Mouse (Mus musculus): ENCODE data around the gene Ncoa6.
A peak's percentile ranks its signal among the peaks of the same experiment; 100 is the strongest.

Gene Ncoa6

GRCm38 (mm10) chr2:155436445-155436844, 37.2 kb downstream of the Ncoa6 start:
- DNase-seq: no peak

- DNase-seq: no peak
Measured at GRCm38 (mm10) chr2:155420911-155421310, 52.8 kb downstream of the Ncoa6 start.

- DNase-seq: no peak
Measured at GRCm38 (mm10) chr2:155404635-155405034, 69.1 kb downstream of the Ncoa6 start.

GRCm38 (mm10) chr2:155401926-155402325, 71.8 kb downstream of the Ncoa6 start:
- no peak for DNase-seq

- DNase-seq: no peak
Measured at GRCm38 (mm10) chr2:155400276-155400675, 73.4 kb downstream of the Ncoa6 start.

GRCm38 (mm10) chr2:155394586-155394985, 79.1 kb downstream of the Ncoa6 start:
- DNase-seq: no peak

- DNase-seq: no peak
Measured at GRCm38 (mm10) chr2:155388573-155388972, 85.1 kb downstream of the Ncoa6 start.

- peak in 1 of 2 experiments; percentile 10 for DNase-seq
Measured at GRCm38 (mm10) chr2:155387052-155387451, 86.6 kb downstream of the Ncoa6 start.

- peak; percentile 18 to 23 for DNase-seq
Measured at GRCm38 (mm10) chr2:155386534-155386899, 87.2 kb downstream of the Ncoa6 start.

- peak; percentile 6 to 18 for DNase-seq
Measured at GRCm38 (mm10) chr2:155385731-155386533, 87.8 kb downstream of the Ncoa6 start.

- peak; percentile 89 to 91 for DNase-seq
Measured at GRCm38 (mm10) chr2:155385090-155385489, 88.6 kb downstream of the Ncoa6 start.

GRCm38 (mm10) chr2:155382791-155383438, 90.8 kb downstream of the Ncoa6 start:
- peak; percentile 14 to 51 for DNase-seq

GRCm38 (mm10) chr2:155382332-155382700, 91.4 kb downstream of the Ncoa6 start:
- DNase-seq: no peak

GRCm38 (mm10) chr2:155381643-155382331, 91.9 kb downstream of the Ncoa6 start:
- DNase-seq: peak; percentile 98

GRCm38 (mm10) chr2:155381060-155381437, 92.6 kb downstream of the Ncoa6 start:
- peak in 1 of 2 experiments; percentile 11 for DNase-seq

- DNase-seq: peak; percentile 18 to 50
Measured at GRCm38 (mm10) chr2:155380261-155381059, 93.2 kb downstream of the Ncoa6 start, which contains the start of gene Trp53inp2. Gene Trp53inp2, plus strand, starts transcription at chr2:155381059.

GRCm38 (mm10) chr2:155376191-155376590, 97.5 kb downstream of the Ncoa6 start:
- DNase-seq: no peak

GRCm38 (mm10) chr2:155374521-155374920, 99.2 kb downstream of the Ncoa6 start:
- no peak for DNase-seq

GRCm38 (mm10) chr2:155373886-155374285, 99.8 kb downstream of the Ncoa6 start:
- DNase-seq: no peak

GRCm38 (mm10) chr2:155373302-155373701, 100.4 kb downstream of the Ncoa6 start:
- no peak for DNase-seq

GRCm38 (mm10) chr2:155372451-155372850, 101.2 kb downstream of the Ncoa6 start:
- no peak for DNase-seq

GRCm38 (mm10) chr2:155369333-155369883, 104.3 kb downstream of the Ncoa6 start:
- DNase-seq: peak; percentile 36 to 60

Measured in kidney, postnatal 4 days (tissue).